Mouse (Mus musculus): ENCODE results near the gene Slc8a2. TPM values are rescaled to one million over a fixed set of nuclear protein-coding genes. Genes with fewer than 3 reads are reported as not detected.
A peak's percentile ranks its signal among the peaks of the same experiment; 100 is the strongest.

Gene Slc8a2
- total and polyA plus RNA-seq, 3 experiments: 0.04 to 0.10 TPM; not detected in 1

DNA sequence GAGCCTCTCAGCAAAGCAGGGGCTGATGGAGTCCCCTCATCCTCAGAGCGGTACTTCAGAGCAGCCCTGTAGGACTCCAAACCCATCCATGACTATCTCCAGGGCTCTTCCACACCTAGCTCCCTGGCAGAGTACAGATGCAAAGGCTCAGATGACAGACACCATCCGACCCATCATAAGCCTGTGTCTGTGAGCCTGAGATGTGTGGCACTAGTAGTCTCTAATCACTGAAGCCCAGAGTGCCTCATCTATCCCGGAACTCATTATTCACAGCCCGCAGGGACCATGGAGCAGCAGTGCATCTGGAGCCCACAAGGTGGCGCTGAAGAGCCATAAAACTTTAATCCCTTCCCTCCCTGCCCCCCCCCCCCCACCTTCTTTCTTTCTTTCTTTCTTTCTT lies 62.7 kb downstream of the Slc8a2 start (continued):
- no peak for TF ChIP-seq USF1 (IDR thresholded peaks at IDR 0.05; ENCODE audit: low read depth, low read length)

GRCm38 (mm10) chr7:16193702-16194101 lies 64.1 kb downstream of the Slc8a2 start:
- TF ChIP-seq MAFK (IDR thresholded peaks at IDR 0.05; ENCODE audit: insufficient replicate concordance, low read length) (no peak), POLR2A (IDR thresholded peaks at IDR 0.05; ENCODE audit: low read depth, low read length) (no peak), MAZ (IDR thresholded peaks at IDR 0.05; ENCODE audit: low read depth, low read length) (no peak), MXI1 (IDR thresholded peaks at IDR 0.05; ENCODE audit: low read depth, low read length) (no peak), USF2 (conservative IDR thresholded peaks at IDR 0.05; ENCODE audit: low read depth, low read length) (0 out of 2 replicates have a peak, but pooled peaks have one; percentile 8), PAX5 (IDR thresholded peaks at IDR 0.05; ENCODE audit: low read length) (no peak), NELFE (IDR thresholded peaks at IDR 0.05; ENCODE audit: low read depth, low read length) (no peak), CHD1 (IDR thresholded peaks at IDR 0.05; ENCODE audit: low read depth, low read length) (no peak), CHD2 (IDR thresholded peaks at IDR 0.05; ENCODE audit: low read length) (no peak), TBP (conservative IDR thresholded peaks at IDR 0.05; ENCODE audit: low read depth, low read length) (no peak), UBTF (IDR thresholded peaks at IDR 0.05; ENCODE audit: low read depth, low read length) (no peak), NRF1 (IDR thresholded peaks at IDR 0.05; ENCODE audit: low read depth, low read length) (no peak), JUN (IDR thresholded peaks at IDR 0.05; ENCODE audit: insufficient read depth, low read depth, low read length) (no peak), SIN3A (IDR thresholded peaks at IDR 0.05; ENCODE audit: low read length) (peak; percentile 47; the same call in 1 of the 2 replicates), ETS1 (conservative IDR thresholded peaks at IDR 0.05; ENCODE audit: low read depth, low read length) (peak; percentile 61), RCOR1 (conservative IDR thresholded peaks at IDR 0.05; ENCODE audit: low read depth, low read length) (no peak), ELF1 (IDR thresholded peaks at IDR 0.05; ENCODE audit: low read depth, low read length) (no peak), MYC (IDR thresholded peaks at IDR 0.05; ENCODE audit: low read depth, low read length) (0 out of 2 replicates have a peak, but pooled peaks have one; percentile 56), ZKSCAN1 (IDR thresholded peaks at IDR 0.05; ENCODE audit: borderline replicate concordance, low read depth, low read length) (no peak), HCFC1 (IDR thresholded peaks at IDR 0.05; ENCODE audit: low read depth, low read length) (no peak), GABPA (IDR thresholded peaks at IDR 0.05; ENCODE audit: insufficient replicate concordance, low read depth, low read length) (no peak), SMC3 (IDR thresholded peaks at IDR 0.05; ENCODE audit: low read depth, low read length) (no peak), TCF12 (IDR thresholded peaks at IDR 0.05; ENCODE audit: low read depth, low read length) (peak; percentile 48), E2F4 (IDR thresholded peaks at IDR 0.05; ENCODE audit: insufficient replicate concordance, low read depth, low read length) (no peak), ZC3H11A (IDR thresholded peaks at IDR 0.05; ENCODE audit: low read depth, low read length) (no peak), POLR2AphosphoS2 (IDR thresholded peaks at IDR 0.05; ENCODE audit: low read depth, low read length) (no peak), MAX (IDR thresholded peaks at IDR 0.05; ENCODE audit: low read length) (no peak), USF1 (IDR thresholded peaks at IDR 0.05; ENCODE audit: low read depth, low read length) (0 out of 2 replicates have a peak, but pooled peaks have one; percentile 21), ZNF384 (IDR thresholded peaks at IDR 0.05; ENCODE audit: low read depth, low read length) (no peak), KAT2A (IDR thresholded peaks at IDR 0.05; ENCODE audit: insufficient replicate concordance, low read length) (no peak), MEF2A (IDR thresholded peaks at IDR 0.05; ENCODE audit: borderline replicate concordance, low read depth, low read length) (no peak), EP300 (IDR thresholded peaks at IDR 0.05; ENCODE audit: low read length) (peak; percentile 79), IRF4 (IDR thresholded peaks at IDR 0.05; ENCODE audit: low read depth, low read length) (no peak), ZMIZ1 (IDR thresholded peaks at IDR 0.05; ENCODE audit: low read depth, low read length) (no peak), CTCF (conservative IDR thresholded peaks at IDR 0.05 in 1 of 2, IDR thresholded peaks at IDR 0.05 in 1 of 2; ENCODE audit: low read depth in 2 of 2, low read length in 2 of 2) (no peak), BHLHE40 (IDR thresholded peaks at IDR 0.05; ENCODE audit: low read depth, low read length) (peak; percentile 68), JUND (conservative IDR thresholded peaks at IDR 0.05; ENCODE audit: low read depth, low read length) (no peak), RAD21 (IDR thresholded peaks at IDR 0.05; ENCODE audit: low read depth, low read length) (no peak)
- Histone ChIP-seq H3K4me1 (ENCODE audit: control insufficient read depth in 1 of 2, insufficient read depth in 2 of 2) (peaks cover 13 to 45% of the 10 kb centered on the region in 2 experiments), H3K27ac (ENCODE audit: insufficient read depth, low read depth) (no peak overlapping the region; the same call in 1 of the 2 replicates), H3K4me3 (replicated peaks in 1 of 3; ENCODE audit: low read depth in 2 of 3, low read length in 2 of 3, poor library complexity in 1 of 3) (no peak overlapping the region), H3K4me2 (ENCODE audit: insufficient read depth, low read depth, poor library complexity, severe bottlenecking) (no peak overlapping the region), H3K79me2 (replicated peaks; ENCODE audit: control insufficient read depth, extremely low read depth, insufficient read depth, poor library complexity, severe bottlenecking) (no peaks in the 10 kb centered on the region), H3K27me3 (replicated peaks) (no peaks in the 10 kb centered on the region), H3K9me3 (replicated peaks; ENCODE audit: low read length) (no peaks in the 10 kb centered on the region), H3K9ac (ENCODE audit: insufficient read depth, low read depth) (no peak overlapping the region), H3K36me3 (replicated peaks in 1 of 2; ENCODE audit: control insufficient read depth in 1 of 2, insufficient read depth in 1 of 2, low read length in 1 of 2) (peaks cover 24 to 39% of the 10 kb centered on the region in 2 experiments)
- peak; percentile 69 for DNase-seq (ENCODE audit: extremely low read depth)
- dilution Hi-C loops (cut with MboI; ENCODE audit: extremely low pct_ligation_motif_present, extremely low pct_unique_long_range_greater_than_20kb, low sequenced_read_pairs): no loop called here
- in situ Hi-C loops (cut with MboI; ENCODE audit: low pct_ligation_motif_present, low pct_unique_long_range_greater_than_20kb, low sequenced_read_pairs): loop anchor here (10.0 kb wide), 1 partner anchor 61 kb away; the partner anchor contains the start of gene C5ar1

Measured in CH12.LX (cell line).